Mouse (Mus musculus) MEL (cell line): ENCODE results near the gene Slc25a33.

ENCODE experiments used
- CTCF ChIP-seq, 3 experiments: IDR thresholded peaks in 2 of 3; conservative IDR thresholded peaks in 1 of 3; 2 replicates each; pipeline ENCODE4 v1.5.1; 2011 to 2012; ENCODE audit warnings: low read length in 3 of 3, low read depth in 2 of 3, mild to moderate bottlenecking in 2 of 3, improper control_type of control experiment in 1 of 3, inconsistent platforms in 1 of 3, mixed read lengths in 1 of 3, moderate library complexity in 1 of 3; ENCODE audit not compliant: control insufficient read depth in 1 of 3, insufficient read depth in 1 of 3, poor library complexity in 1 of 3, severe bottlenecking in 1 of 3
- EP300 ChIP-seq, 2 experiments: IDR thresholded peaks; 2 replicates each; pipeline ENCODE4 v1.6.1; 2011; ENCODE audit warnings: improper control_type of control experiment in 2 of 2, low read length in 2 of 2, low read depth in 1 of 2, mild to moderate bottlenecking in 1 of 2
- GABPA ChIP-seq: IDR thresholded peaks from 2 replicates; pipeline ENCODE4 v1.6.1; 2012; ENCODE audit warnings: low read depth, mild to moderate bottlenecking, inconsistent platforms, low read length, improper control_type of control experiment, moderate library complexity
- GATA1 ChIP-seq: IDR thresholded peaks from 2 replicates; pipeline ENCODE4 v1.6.1; 2011; ENCODE audit warnings: low read depth, low read length, improper control_type of control experiment
- JUND ChIP-seq: IDR thresholded peaks from 2 replicates; pipeline ENCODE4 v1.6.1; 2011; ENCODE audit warnings: low read depth, mild to moderate bottlenecking, improper control_type of control experiment, low read length
- MAX ChIP-seq: IDR thresholded peaks from 2 replicates; pipeline ENCODE4 v1.6.1; 2011; ENCODE audit warnings: low read length, improper control_type of control experiment
- MYB ChIP-seq: IDR thresholded peaks from 2 replicates; pipeline ENCODE4 v1.6.1; 2011; ENCODE audit warnings: mild to moderate bottlenecking, low read depth, low read length, improper control_type of control experiment
- NELFE ChIP-seq: IDR thresholded peaks from 2 replicates; pipeline ENCODE4 v1.6.1; 2011; ENCODE audit warnings: low read depth, low read length, improper control_type of control experiment
- NRF1 ChIP-seq: IDR thresholded peaks from 2 replicates; pipeline ENCODE4 v1.6.1; 2014; ENCODE audit warnings: low read depth, mild to moderate bottlenecking, inconsistent platforms, low read length, improper control_type of control experiment, moderate library complexity; ENCODE audit not compliant: poor library complexity, insufficient read depth, severe bottlenecking
- POLR2A ChIP-seq, 2 experiments: IDR thresholded peaks; 2 replicates each; pipeline ENCODE4 v1.6.1; 2011 to 2012; ENCODE audit warnings: low read length in 2 of 2, mild to moderate bottlenecking in 2 of 2, control low read depth in 1 of 2, improper control_type of control experiment in 1 of 2, low read depth in 1 of 2, moderate library complexity in 1 of 2; ENCODE audit not compliant: control insufficient read depth in 1 of 2, insufficient read depth in 1 of 2, poor library complexity in 1 of 2
- SIN3A ChIP-seq: IDR thresholded peaks from 2 replicates; pipeline ENCODE4 v1.6.1; 2012; ENCODE audit warnings: low read length, improper control_type of control experiment, inconsistent platforms
- TAL1 ChIP-seq: IDR thresholded peaks from 2 replicates; pipeline ENCODE4 v1.6.1; 2012; ENCODE audit warnings: mild to moderate bottlenecking, inconsistent platforms, low read length, moderate library complexity, mixed read lengths
- TCF12 ChIP-seq: IDR thresholded peaks from 2 replicates; pipeline ENCODE4 v1.6.1; 2014; ENCODE audit warnings: low read depth, mild to moderate bottlenecking, inconsistent platforms, low read length, improper control_type of control experiment, moderate library complexity

- peak; percentile 49 to 63 for TF ChIP-seq EP300 (IDR thresholded peaks at IDR 0.05; ENCODE audit: low read depth in 1 of 2, low read length in 2 of 2)
- TF ChIP-seq JUND: no peak
- TF ChIP-seq GATA1: 0 out of 2 replicates have a peak, but pooled peaks have one; percentile 20
- no peak for TF ChIP-seq POLR2A (IDR thresholded peaks at IDR 0.05; ENCODE audit: control insufficient read depth in 1 of 2, insufficient read depth in 1 of 2, low read depth in 1 of 2, low read length in 2 of 2, poor library complexity in 1 of 2)
- TF ChIP-seq MAX: no peak
- no peak for TF ChIP-seq NRF1
- no peak for TF ChIP-seq GABPA
- TF ChIP-seq SIN3A: peak; percentile 59
- TF ChIP-seq TAL1: no peak
- no peak for TF ChIP-seq TCF12
- no peak for TF ChIP-seq MYB
- no peak for TF ChIP-seq NELFE
- no peak for TF ChIP-seq CTCF (IDR thresholded peaks at IDR 0.05 in 2 of 3, conservative IDR thresholded peaks at IDR 0.05 in 1 of 3; ENCODE audit: control insufficient read depth in 1 of 3, insufficient read depth in 1 of 3, low read depth in 2 of 3, low read length in 3 of 3, poor library complexity in 1 of 3, severe bottlenecking in 1 of 3)
These were observed 76.4 kb downstream of the Slc25a33 start for GRCm38 (mm10) chr4:149697506-149698196.
